Mouse (Mus musculus) G1E (cell line): ENCODE results near the gene Rnf168. TPM values are rescaled to one million over a fixed set of nuclear protein-coding genes. Genes with fewer than 3 reads are reported as not detected.

Source experiments
- ATAC-seq: 2 replicates; pipeline ENCODE4 v1.8.0; 2016; ENCODE audit warnings: mild to moderate bottlenecking; ENCODE audit not compliant: insufficient number of reproducible peaks, poor library complexity, low FRiP score, severe bottlenecking; ENCODE audit errors: extremely low read depth
- DNase-seq: peaks from one replicate; pipeline ENCODE4 v3.0.0; 2012; ENCODE audit warnings: low spot score
- H3K27me3 ChIP-seq: 2 replicates; pipeline ENCODE4 v1.6.1; 2012; ENCODE audit warnings: mild to moderate bottlenecking, low read length, inconsistent platforms; ENCODE audit not compliant: insufficient read depth
- H3K36me3 ChIP-seq: replicated peaks from 2 replicates; pipeline ENCODE3; 2012; ENCODE audit warnings: mild to moderate bottlenecking, inconsistent platforms
- H3K4me1 ChIP-seq: 2 replicates; pipeline ENCODE4 v1.6.1; 2012; ENCODE audit warnings: low read depth, low read length, inconsistent platforms, mixed read lengths; ENCODE audit not compliant: insufficient read depth
- H3K4me3 ChIP-seq: 2 replicates; pipeline ENCODE4 v1.5.1; 2012; ENCODE audit warnings: low read depth, mild to moderate bottlenecking, inconsistent platforms, low read length, moderate library complexity, mixed read lengths
- H3K9me3 ChIP-seq: replicated peaks from 2 replicates; pipeline ENCODE4 v1.6.1; 2012; ENCODE audit warnings: inconsistent platforms
- CTCF ChIP-seq: IDR thresholded peaks from 2 replicates; pipeline ENCODE4 v1.5.1; 2012; ENCODE audit warnings: low read depth, low read length, inconsistent platforms, mixed read lengths
- GATA1 ChIP-seq: IDR thresholded peaks from 2 replicates; pipeline ENCODE4 v1.6.1; 2012; ENCODE audit warnings: borderline replicate concordance, low read length, inconsistent platforms, mixed read lengths
- GATA2 ChIP-seq: IDR thresholded peaks from 2 replicates; pipeline ENCODE4 v1.6.1; 2012; ENCODE audit warnings: low read depth, low read length, inconsistent platforms, borderline replicate concordance
- POLR2AphosphoS5 ChIP-seq: IDR thresholded peaks from 2 replicates; pipeline ENCODE4 v1.6.1; 2012; ENCODE audit warnings: low read depth, low read length, inconsistent platforms; ENCODE audit not compliant: insufficient replicate concordance
- TAL1 ChIP-seq: conservative IDR thresholded peaks from 2 replicates; pipeline ENCODE4 v1.6.1; 2012; ENCODE audit warnings: low read depth, low read length, inconsistent platforms, mixed read lengths
- polyA plus RNA-seq: library from polyadenylated mRNA; stranded (reverse); fragments of >175 nt; gene quantifications from 2 replicates; pipeline ENCODE4 v1.2.3, GENCODE M21; 2012
- total RNA-seq, 2 experiments: library from RNA; stranded (forward) in 1 of 2; stranded (reverse) in 1 of 2; fragments of 200-1000 nt in 1 of 2; fragments of >200 nt in 1 of 2; fragmentation: Nextera tagmentation in 1 of 2; gene quantifications; 2 replicates each; pipeline ENCODE4 v1.2.3; 2014 to 2017

The Rnf168 gene
- total and polyA plus RNA-seq, 3 experiments, result 11.6 to 55.3 (median 18.8) TPM

DNA sequence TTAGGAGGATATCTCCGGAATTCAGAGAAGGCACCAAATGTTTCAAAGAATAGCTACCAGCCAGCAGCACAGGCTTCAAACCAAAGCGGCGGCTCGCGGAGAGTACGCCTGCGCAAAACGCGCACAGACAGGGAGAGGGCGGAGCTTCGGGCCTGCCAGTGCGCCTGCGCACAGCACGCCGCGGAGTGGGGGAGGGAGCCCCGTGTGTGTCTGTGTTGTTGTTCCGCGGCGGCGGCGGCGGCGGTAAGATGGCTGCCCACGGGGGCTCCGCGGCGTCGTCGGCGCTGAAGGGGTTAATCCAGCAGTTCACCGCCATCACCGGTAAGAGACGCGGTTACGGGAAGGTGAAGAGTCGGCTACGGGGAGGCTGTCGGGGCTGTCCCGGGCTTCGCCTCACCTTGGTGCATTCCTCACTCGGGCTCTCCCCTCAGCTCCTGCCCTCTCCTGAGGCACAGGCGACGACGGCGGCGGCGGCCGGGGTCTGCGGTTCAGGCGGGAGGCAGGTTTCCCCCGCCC lies 54.8 kb downstream of the Rnf168 start, which contains the start of gene Ubxn7:
TSS of gene Ubxn7 (plus strand) at position 218 of the 516 bp plus-strand sequence.
- Histone ChIP-seq H3K4me1 (peaks cover 36% of the 10 kb centered on the region), H3K36me3 (peaks cover 5% of the 10 kb centered on the region), H3K27me3 (no peaks in the 10 kb centered on the region), H3K9me3 (no peaks in the 10 kb centered on the region), H3K4me3 (peak within 1 kb of the TSS; percentile 95)
- peak; percentile 76 for ATAC-seq
- TF ChIP-seq CTCF (no peak), POLR2AphosphoS5 (no peak), TAL1 (no peak), GATA2 (no peak)
- peak; percentile 83 for DNase-seq

DNA sequence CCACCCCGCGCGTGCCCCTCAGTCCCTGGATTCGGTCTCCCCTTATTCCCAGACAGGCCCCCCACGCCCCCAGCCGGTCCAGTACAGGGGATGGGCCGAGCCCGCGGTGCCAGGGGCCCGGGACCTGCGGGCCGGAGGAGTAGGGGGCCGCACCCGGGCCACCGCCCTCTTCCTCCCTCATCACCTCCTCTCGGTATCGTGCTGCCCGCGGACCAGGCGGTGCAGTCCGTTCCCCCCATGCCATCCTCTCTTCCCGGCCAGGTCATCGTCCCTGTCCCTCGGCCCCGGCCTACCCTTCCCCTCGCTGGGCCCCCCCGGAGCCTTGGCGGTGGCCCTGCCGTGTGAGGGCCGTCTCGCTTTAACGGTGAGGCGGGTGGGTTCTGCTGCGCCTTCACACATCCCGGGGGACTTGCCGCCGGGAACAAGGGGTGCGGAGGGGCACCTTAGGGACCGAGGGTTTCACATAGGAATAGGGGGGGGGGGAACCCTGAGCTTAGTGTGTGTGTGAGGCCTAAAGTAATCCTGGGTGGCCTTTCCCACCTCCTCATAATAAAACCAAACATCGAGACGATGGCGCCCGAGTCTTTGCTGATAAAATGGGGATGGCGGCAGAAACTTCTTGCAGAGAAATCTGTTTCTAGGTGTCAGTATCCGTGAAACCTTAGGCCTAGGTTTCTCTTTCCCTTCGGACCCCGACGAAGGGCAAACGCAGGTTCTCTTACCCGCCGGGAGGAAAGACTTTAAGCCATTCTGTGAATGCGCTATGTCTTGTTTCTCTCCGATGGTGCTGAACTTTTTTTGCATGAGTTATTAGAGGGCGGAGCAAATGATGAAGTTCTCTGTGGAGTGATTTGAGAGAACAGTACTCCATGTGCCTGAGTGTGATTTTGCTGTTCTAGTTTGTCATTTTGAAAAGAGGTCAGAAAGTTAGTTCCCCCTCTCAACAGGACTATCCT lies 55.6 kb downstream of the Rnf168 start:
- DNase-seq, result peak; percentile 25
- H3K27me3 ChIP-seq, result no peaks in the 10 kb centered on the region
- H3K9me3 ChIP-seq, result no peaks in the 10 kb centered on the region
- H3K4me3 ChIP-seq, result peak overlapping the region; percentile 95
- TF ChIP-seq TAL1 (no peak), GATA2 (no peak), CTCF (no peak), GATA1 (no peak), POLR2AphosphoS5 (no peak)
- ATAC-seq, result no peak
- peaks cover 5% of the 10 kb centered on the region for H3K36me3 ChIP-seq
- H3K4me1 ChIP-seq, result peaks cover 36% of the 10 kb centered on the region

DNA sequence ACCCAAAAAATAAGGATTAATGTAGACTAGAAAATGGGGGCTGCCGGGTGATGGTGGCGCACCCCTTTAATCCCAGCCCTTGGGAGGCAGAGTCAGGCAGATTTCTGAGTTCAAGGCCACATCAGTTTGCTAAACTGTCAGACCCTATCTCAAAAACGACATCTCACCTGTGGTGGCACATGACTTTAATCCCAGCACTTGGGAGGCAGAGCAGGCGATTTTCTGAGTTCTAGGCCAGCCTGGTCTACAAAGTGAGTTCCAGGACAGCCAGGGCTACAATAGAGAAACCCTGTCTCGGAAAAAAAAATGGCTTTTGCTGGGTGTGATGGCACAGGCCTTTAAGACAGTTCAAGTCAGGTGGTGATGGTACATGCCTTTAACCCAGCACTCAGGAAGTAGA lies 57.9 kb downstream of the Rnf168 start:
- no peak for ATAC-seq
- peaks cover 42% of the 10 kb centered on the region for H3K4me1 ChIP-seq
- TF ChIP-seq CTCF (no peak), GATA1 (no peak), POLR2AphosphoS5 (no peak), TAL1 (no peak), GATA2 (no peak)

DNA sequence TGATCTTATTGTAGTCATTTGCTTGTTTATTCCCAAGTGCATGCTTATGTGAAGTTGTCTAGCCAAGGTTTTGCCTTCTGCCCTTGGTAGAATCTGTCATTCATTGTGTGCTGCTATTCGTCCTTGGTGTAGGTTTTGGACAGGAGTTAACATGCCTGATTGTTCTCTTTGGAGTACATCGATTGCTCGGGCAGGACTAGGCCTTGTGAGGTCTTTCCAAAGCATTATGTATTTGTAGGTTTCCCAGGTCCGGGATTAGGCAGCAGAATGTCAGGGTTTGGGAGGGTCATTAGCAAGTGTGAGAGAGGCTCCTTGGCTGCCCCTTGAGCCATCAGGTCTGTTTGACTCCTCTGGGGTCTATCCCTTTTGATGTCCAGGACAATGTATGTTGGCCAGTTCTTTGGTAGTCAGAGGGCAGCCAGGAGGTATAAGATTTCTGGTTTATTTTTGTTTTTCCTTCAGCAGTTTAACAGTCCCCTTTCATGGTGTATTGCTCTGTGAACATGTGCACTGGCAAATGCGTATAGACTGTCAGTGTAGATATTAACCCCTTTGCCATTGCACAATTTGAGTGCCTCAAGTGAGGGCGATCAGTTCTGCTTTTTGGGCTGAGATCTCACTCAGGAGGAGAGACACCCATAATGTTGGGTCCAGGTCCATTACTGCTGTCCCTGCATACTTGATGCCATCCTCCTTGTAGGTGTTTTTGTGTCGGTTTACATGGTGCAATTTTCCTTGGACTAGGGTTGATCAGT lies 58.9 kb downstream of the Rnf168 start:
- DNase-seq (no peak), ATAC-seq (no peak)
- Histone ChIP-seq H3K9me3 (no peaks in the 10 kb centered on the region), H3K4me1 (peaks cover 42% of the 10 kb centered on the region), H3K4me3 (no peak overlapping the region), H3K36me3 (peaks cover 5% of the 10 kb centered on the region), H3K27me3 (no peaks in the 10 kb centered on the region)
- TF ChIP-seq GATA2 (no peak), POLR2AphosphoS5 (no peak), GATA1 (no peak), CTCF (no peak), TAL1 (no peak)

More for the DNA sequence above, 57.9 kb downstream of the Rnf168 start:
- Histone ChIP-seq H3K4me3 (no peak overlapping the region), H3K36me3 (peaks cover 5% of the 10 kb centered on the region), H3K27me3 (no peaks in the 10 kb centered on the region), H3K9me3 (no peaks in the 10 kb centered on the region)
- DNase-seq, result no peak

DNA sequence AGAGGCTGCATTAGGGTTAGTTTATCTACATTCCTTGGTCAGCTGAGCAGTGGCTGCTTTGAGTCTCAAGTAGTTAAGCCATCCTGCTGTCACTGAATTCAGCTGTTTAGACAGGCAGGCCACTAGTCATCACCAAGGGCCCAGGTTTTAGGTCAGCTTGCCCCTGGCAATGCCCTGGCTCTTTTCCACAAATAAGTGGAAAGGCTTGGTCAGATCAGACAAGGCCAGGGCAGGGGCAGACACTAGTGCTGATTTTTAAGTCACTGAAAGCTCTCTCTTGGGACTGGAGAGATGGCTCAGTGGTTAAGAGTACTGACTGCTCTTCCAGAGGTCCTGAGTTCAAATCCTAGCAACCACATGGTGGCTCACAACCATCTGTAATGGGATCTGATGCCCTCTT lies 59.7 kb downstream of the Rnf168 start:
- ATAC-seq (no peak), DNase-seq (no peak)
- peaks cover 5% of the 10 kb centered on the region for H3K36me3 ChIP-seq
- H3K27me3 ChIP-seq, result no peaks in the 10 kb centered on the region
- H3K4me3 ChIP-seq, result no peak overlapping the region
- H3K4me1 ChIP-seq, result peaks cover 39% of the 10 kb centered on the region
- TF ChIP-seq POLR2AphosphoS5, result no peak
- TF ChIP-seq TAL1, result no peak
- no peak for TF ChIP-seq GATA2
- TF ChIP-seq GATA1, result no peak
- no peak for TF ChIP-seq CTCF
- H3K9me3 ChIP-seq, result no peaks in the 10 kb centered on the region

DNA sequence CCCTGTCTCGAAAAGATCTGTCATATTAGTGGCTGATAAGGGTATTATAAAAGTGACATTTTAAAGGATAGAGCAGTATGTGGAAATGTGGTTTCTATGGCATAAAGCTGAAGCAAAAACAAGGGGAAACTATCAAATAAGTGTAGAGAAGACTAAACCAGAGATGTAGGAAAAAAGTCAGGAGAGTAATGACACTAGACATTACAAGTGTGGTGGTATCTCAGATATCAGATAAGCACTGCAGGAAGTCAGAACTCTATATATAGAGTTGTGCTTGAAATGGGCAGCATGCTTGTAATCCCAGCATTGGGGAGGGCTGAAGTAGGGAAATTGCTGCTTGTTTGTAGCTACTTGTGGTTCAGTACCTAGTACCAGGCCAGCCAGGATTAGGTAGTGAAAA lies 63.2 kb downstream of the Rnf168 start:
- H3K4me3 ChIP-seq, result no peak overlapping the region
- DNase-seq, result no peak
- peaks cover 2% of the 10 kb centered on the region for H3K36me3 ChIP-seq
- no peaks in the 10 kb centered on the region for H3K9me3 ChIP-seq
- H3K27me3 ChIP-seq, result no peaks in the 10 kb centered on the region
- no peak for ATAC-seq
- TF ChIP-seq GATA1, result no peak
- TF ChIP-seq TAL1, result no peak
- TF ChIP-seq GATA2, result no peak
- TF ChIP-seq POLR2AphosphoS5, result no peak
- H3K4me1 ChIP-seq, result peaks cover 34% of the 10 kb centered on the region
